Mouse (Mus musculus): ENCODE data around the gene Gm49325. TPM values are rescaled to one million over a fixed set of nuclear protein-coding genes. Genes with fewer than 3 reads are reported as not detected.
A peak's percentile ranks its signal among the peaks of the same experiment; 100 is the strongest.
"Not testable (repeated sequence)": the region's sequence is repeated elsewhere in the genome, so short reads cannot be mapped to it uniquely, and the experiment has no call there.

Gene Gm49325
- total RNA-seq, 2 experiments from 2014 or later = 18.5 to 22.8 TPM

GRCm38 (mm10) chr10:77647901-77648300 lies 41.9 kb downstream of the Gm49325 start:
- intact Hi-C loops (cut with DNase I) = no loop called here
- DNase-seq (ENCODE audit: extremely low spot score in 1 of 2, low spot score in 2 of 2) = no peak

GRCm38 (mm10) chr10:77652046-77652445 lies 46.0 kb downstream of the Gm49325 start:
- intact Hi-C loops (cut with DNase I) = no loop called here
- no peak for DNase-seq (ENCODE audit: extremely low spot score in 1 of 2, low spot score in 2 of 2)

GRCm38 (mm10) chr10:77658286-77658994 lies 52.4 kb downstream of the Gm49325 start:
- no peak for DNase-seq (ENCODE audit: extremely low spot score in 1 of 2, low spot score in 2 of 2)
- intact Hi-C loops (cut with DNase I) = no loop called here

DNA sequence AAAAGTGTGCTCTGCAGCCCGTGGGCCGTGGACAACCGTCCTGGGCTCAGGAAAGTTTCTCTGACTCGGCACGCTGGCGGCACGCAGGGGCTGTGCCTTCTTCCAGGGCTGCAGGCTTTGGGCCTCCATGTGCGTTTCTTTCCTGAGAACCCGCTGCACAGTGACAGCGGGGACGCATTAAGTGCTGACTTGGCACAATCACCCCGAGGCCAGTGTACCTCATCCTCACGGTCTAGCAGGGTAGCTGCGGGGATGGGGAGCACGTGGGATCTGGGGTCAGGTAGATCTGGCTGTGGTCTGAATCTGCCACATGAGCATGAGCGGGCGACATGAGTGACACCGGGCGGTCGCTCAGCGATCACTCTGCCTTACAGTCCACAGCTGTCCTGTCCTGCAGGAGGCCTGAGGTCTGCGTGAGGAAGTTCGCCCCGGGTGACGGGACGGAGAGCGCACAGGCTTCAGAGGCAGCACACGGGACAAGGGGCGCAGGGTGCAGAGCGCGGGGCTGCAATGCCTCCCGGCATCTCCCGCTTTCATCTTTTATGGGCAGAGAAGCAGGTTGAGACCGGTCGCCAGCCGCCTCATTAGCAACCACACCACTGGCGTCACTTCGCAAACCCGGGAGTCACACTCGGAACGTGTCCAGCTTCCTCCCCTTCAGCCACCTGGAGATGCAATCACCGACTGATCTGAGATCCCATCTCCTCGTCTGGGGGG lies 58.1 kb downstream of the Gm49325 start:
- intact Hi-C loops (cut with DNase I) = no loop called here
- DNase-seq (ENCODE audit: extremely low spot score in 1 of 2, low spot score in 2 of 2) = no peak

GRCm38 (mm10) chr10:77666342-77666741 lies 60.3 kb downstream of the Gm49325 start:
- intact Hi-C loops (cut with DNase I) = no loop called here
- DNase-seq (ENCODE audit: extremely low spot score in 1 of 2, low spot score in 2 of 2) = no peak

GRCm38 (mm10) chr10:77667402-77667801 lies 61.4 kb downstream of the Gm49325 start:
- intact Hi-C loops (cut with DNase I) = no loop called here

GRCm38 (mm10) chr10:77670710-77671109 lies 64.7 kb downstream of the Gm49325 start:
- intact Hi-C loops (cut with DNase I) = no loop called here
- DNase-seq (ENCODE audit: extremely low spot score in 1 of 2, low spot score in 2 of 2) = no peak

More at GRCm38 (mm10) chr10:77667402-77667801, 61.4 kb downstream of the Gm49325 start:
- DNase-seq (ENCODE audit: extremely low spot score in 1 of 2, low spot score in 2 of 2) = no peak

DNA sequence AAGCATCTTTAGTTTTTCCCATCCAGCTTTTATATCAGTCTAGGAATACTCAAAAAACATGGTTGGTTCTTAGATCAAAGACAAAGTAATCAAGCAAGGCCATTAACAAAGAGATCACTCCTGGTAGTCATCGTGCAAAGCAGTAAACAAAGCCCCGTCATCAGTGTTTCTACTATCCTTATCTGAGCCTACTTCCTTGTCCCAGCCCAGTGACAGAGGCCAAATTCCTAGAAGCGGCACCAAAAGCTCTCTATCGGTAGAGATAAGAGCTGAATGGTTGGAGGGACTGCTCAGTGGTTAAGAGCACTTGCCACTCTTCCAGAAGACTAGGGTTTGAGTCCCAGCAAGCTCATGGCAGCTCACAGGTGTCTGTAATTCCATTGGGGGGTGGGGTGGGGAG lies 65.5 kb downstream of the Gm49325 start:
- intact Hi-C loops (cut with DNase I) = no loop called here
- no peak for DNase-seq (ENCODE audit: extremely low spot score in 1 of 2, low spot score in 2 of 2)

DNA sequence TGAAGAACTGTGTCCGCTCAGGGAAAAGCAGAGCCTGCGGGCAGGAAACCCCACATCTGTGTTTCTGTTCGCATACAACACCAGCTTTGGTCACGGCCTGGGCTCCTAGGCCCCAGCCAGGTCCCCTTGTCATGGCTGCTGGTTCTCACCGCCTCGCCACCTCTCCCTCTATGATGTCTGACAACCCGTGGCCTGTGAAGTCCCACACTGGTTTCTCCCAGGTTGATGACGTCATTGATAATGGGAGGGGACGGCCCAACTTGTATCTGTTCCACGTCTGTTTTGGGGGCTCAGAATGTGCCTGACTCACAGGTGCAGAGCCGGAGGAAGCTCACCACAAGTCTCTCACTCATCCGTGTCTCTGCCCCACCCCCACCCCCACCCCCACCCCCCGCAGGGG lies 67.8 kb downstream of the Gm49325 start:
- intact Hi-C loops (cut with DNase I) = no loop called here
- DNase-seq (ENCODE audit: extremely low spot score in 1 of 2, low spot score in 2 of 2) = no peak

DNA sequence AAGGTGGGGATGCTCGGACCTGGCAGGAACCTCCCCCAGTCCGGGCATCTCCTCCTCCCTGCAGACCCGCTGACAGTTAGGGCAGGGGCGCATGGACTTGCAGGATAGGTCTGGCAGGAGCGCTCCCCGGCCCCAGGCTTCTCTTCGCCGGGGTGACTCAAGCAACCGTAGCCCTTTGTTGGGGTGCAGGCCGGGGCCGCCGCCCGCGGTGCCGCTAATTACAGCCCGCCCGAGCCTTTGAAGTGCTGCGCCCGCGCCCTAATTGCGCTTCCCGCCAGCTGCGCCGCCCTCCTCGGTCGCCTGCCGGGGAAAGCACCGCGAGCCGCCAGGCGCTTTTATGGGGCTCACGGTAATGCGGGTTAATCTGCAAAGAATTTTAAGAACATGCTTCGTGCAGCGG lies 71.6 kb downstream of the Gm49325 start:
- intact Hi-C loops (cut with DNase I) = no loop called here
- peak in 1 of 2 experiments; percentile 33 for DNase-seq (ENCODE audit: extremely low spot score in 1 of 2, low spot score in 2 of 2)

DNA sequence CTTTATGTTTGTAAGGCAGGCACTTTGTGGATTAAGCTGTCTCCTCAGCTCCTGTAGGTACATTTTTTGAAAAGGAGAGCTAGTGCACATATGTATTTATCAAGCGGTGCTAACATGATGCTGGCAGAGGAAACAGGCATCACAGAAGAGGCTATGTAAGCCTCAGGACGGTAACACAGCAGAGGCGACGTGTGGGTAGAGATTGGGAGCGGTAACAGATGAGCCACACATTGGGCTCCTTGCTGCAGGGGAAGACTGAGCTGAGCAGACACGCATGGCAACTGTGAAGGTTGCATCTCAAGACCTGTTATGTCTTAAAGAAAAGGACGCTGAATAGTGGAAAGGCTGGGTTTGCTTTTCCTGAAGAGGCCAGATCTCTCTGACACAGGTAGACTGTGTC lies 77.0 kb downstream of the Gm49325 start:
- DNase-seq (ENCODE audit: extremely low spot score in 1 of 2, low spot score in 2 of 2) = no peak
- intact Hi-C loops (cut with DNase I) = no loop called here

GRCm38 (mm10) chr10:77684181-77684580 lies 78.2 kb downstream of the Gm49325 start:
- intact Hi-C loops (cut with DNase I) = no loop called here
- no peak for DNase-seq (ENCODE audit: extremely low spot score in 1 of 2, low spot score in 2 of 2)

DNA sequence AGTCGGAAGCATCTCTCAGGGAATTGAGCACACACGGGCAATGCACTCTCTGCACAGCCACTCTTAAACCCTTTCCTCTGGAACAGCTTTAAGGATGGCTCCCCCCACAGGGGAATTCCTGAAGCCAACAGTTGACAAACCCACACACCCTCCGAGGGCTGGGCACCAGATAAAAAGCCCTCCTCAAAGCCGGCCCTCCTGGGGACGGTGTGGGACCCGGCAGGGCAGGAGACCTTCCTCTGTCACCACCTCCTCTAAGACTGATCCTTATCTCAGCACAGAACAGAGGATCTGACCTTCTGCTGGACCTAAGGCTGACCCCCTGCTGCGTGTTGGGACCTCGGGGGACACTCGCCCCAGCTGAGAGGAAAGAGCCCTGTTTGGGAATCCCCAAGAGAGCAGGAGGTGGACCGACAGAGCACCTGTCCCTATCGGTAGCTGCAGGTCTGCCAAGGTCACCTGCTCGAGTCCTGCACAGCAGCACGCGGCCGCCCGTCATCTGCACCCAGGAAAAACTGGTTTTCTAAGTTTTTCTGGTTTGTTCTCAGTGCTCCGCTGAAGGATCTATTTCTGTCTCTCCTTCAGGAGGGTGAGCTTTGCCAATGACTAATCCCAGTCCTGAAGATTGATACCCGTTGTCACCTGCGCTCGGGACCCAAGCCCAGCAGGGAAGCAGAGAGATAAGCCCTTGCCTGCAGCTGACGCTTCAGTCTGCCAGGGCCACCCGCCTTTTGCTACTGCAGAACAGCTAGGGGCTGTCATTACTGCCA lies 80.1 kb downstream of the Gm49325 start, which contains the start of gene Tspear:
Gene Tspear, plus strand, starts transcription at position 675 of the 770 bp plus-strand sequence.
- intact Hi-C loops (cut with DNase I) = no loop called here
- no peak for DNase-seq (ENCODE audit: extremely low spot score in 1 of 2, low spot score in 2 of 2)

DNA sequence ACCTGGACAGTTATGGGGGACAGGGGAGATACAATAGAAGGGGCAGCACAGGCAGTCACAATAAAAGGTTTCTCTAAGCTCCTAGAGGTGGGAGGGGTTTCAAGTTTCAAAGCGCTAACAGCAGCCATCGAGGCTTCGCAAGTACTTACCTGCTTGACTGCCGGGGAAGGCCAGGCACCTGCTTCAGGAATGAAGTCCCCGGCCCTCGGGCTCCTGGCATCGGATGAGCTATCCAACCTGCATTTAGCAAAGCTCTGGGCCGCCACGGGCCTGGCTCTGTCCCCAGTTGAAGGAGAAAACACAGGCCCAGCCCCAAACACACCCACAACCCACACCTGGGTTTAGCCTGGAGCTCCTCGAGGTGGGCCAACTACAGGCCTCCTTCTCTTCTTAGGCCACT lies 81.0 kb downstream of the Gm49325 start:
- no peak for DNase-seq (ENCODE audit: extremely low spot score in 1 of 2, low spot score in 2 of 2)
- intact Hi-C loops (cut with DNase I) = no loop called here

GRCm38 (mm10) chr10:77690356-77690807 lies 84.4 kb downstream of the Gm49325 start, which contains the start of gene Gm19402:
Gene Gm19402 (minus strand): TSS chr10:77690757.
- intact Hi-C loops (cut with DNase I) = not testable (repeated sequence)

More at GRCm38 (mm10) chr10:77690356-77690807, 84.4 kb downstream of the Gm49325 start, which contains the start of gene Gm19402:
- not testable (repeated sequence) for DNase-seq (ENCODE audit: extremely low spot score in 1 of 2, low spot score in 2 of 2)

Small RNAs within 50 kb of the gene (microRNA-seq; reads per million reads assigned to microRNA genes)
- gene Mir1930 = 75.0 reads per million, percentile 53 among the genes with 10 or more reads in this experiment

Other genes with a start within 250 kb of the Gm49325 start
- gene Adarb1, start 187.9 kb upstream of the Gm49325 start, total RNA-seq (2021) = 100 to 1,000 TPM in 1 of 2 experiments, 10 to 100 TPM in 1; 99.5 to 107 TPM
- 10 to 100 TPM; 31.2 to 32.0 TPM for gene Fam207a, start 90.4 kb upstream of the Gm49325 start, total RNA-seq (2021)
- 1 to 10 TPM; 2.0 to 2.4 TPM for gene Itgb2, start 75.9 kb upstream of the Gm49325 start, total RNA-seq (2021)
- gene Pttg1ip, start 24.5 kb upstream of the Gm49325 start, total RNA-seq (2021) = 10 to 100 TPM; 59.2 to 66.9 TPM
- 100 to 1,000 TPM; 142 to 154 TPM for gene Sumo3, start 100 bp upstream of the Gm49325 start, total RNA-seq (2021)
- gene Ube2g2, start 16.1 kb downstream of the Gm49325 start, total RNA-seq (2021) = 10 to 100 TPM; 32.6 to 39.9 TPM
- under 1 TPM in 1 of 2 experiments, not detected in 1; 0.18 TPM for gene Tspear, start 80.4 kb downstream of the Gm49325 start, total RNA-seq (2021)
- gene Gm19402, start 84.6 kb downstream of the Gm49325 start, total RNA-seq (2021) = not detected
- gene Gm9508, start 91.0 kb downstream of the Gm49325 start, total RNA-seq (2021) = not detected
- not detected for gene Gm10272, start 100.4 kb downstream of the Gm49325 start, total RNA-seq (2021)
- not detected for gene Gm10024, start 105.3 kb downstream of the Gm49325 start, total RNA-seq (2021)
- not detected for gene Gm10142, start 109.6 kb downstream of the Gm49325 start, total RNA-seq (2021)
- not detected for gene Krtap12-1, start 114.4 kb downstream of the Gm49325 start, total RNA-seq (2021)
- gene Gm10100, start 120.3 kb downstream of the Gm49325 start, total RNA-seq (2021) = not detected
- not detected for gene Gm18596, start 136.4 kb downstream of the Gm49325 start, total RNA-seq (2021)
- gene Gm9736, start 145.2 kb downstream of the Gm49325 start, total RNA-seq (2021) = not detected
- gene Gm3233, start 153.5 kb downstream of the Gm49325 start, total RNA-seq (2021) = not detected
- gene Gm3238, start 165.1 kb downstream of the Gm49325 start, total RNA-seq (2021) = not detected
- gene Gm7138, start 170.7 kb downstream of the Gm49325 start, total RNA-seq (2021) = not detected
- not detected for gene Gm3250, start 176.3 kb downstream of the Gm49325 start, total RNA-seq (2021)
- not detected for gene Gm7137, start 182.0 kb downstream of the Gm49325 start, total RNA-seq (2021)
- not detected for gene Gm9639, start 188.9 kb downstream of the Gm49325 start, total RNA-seq (2021)
- gene Gm19668, start 192.9 kb downstream of the Gm49325 start, total RNA-seq (2021) = not detected
- not detected for gene Gm9507, start 205.6 kb downstream of the Gm49325 start, total RNA-seq (2021)
- not detected for gene Gm2696, start 208.5 kb downstream of the Gm49325 start, total RNA-seq (2021)
- gene Krtap10-4, start 220.9 kb downstream of the Gm49325 start, total RNA-seq (2021) = not detected
- not detected for gene Krtap10-10, start 229.8 kb downstream of the Gm49325 start, total RNA-seq (2021)
- not detected for gene Gm36176, start 240.6 kb downstream of the Gm49325 start, total RNA-seq (2021)
- not detected for gene Gm10318, start 246.7 kb downstream of the Gm49325 start, total RNA-seq (2021)